Mouse (Mus musculus) MEL (cell line): Measurements from ENCODE around the gene Rbms3. TPM values are rescaled to one million over a fixed set of nuclear protein-coding genes. Genes with fewer than 3 reads are reported as not detected.

Experiments
- DNase-seq: peaks from one replicate; pipeline ENCODE4 v3.0.0; 2011; ENCODE audit warnings: low read depth, low spot score
- H3K27ac ChIP-seq: 2 replicates; pipeline ENCODE4 v1.5.1; 2012; ENCODE audit warnings: low read depth, mild to moderate bottlenecking, control low read depth, low read length, moderate library complexity; ENCODE audit not compliant: control insufficient read depth
- H3K27me3 ChIP-seq, 2 experiments: fragments of 150-350 bp in 1 of 2; sonication (generic) in 1 of 2; 2 replicates each; pipeline ENCODE4 v1.6.1; 2012; ENCODE audit warnings: low read length in 2 of 2, mild to moderate bottlenecking in 2 of 2, improper control_type of control experiment in 1 of 2, moderate library complexity in 1 of 2; ENCODE audit not compliant: insufficient read depth in 2 of 2, control insufficient read depth in 1 of 2
- H3K36me3 ChIP-seq, 2 experiments: 2 replicates each; pipeline ENCODE4 v1.6.1; 2012 to 2014; ENCODE audit warnings: low read length in 2 of 2, improper control_type of control experiment in 1 of 2, inconsistent platforms in 1 of 2, mild to moderate bottlenecking in 1 of 2; ENCODE audit not compliant: insufficient read depth in 2 of 2, control insufficient read depth in 1 of 2
- H3K4me1 ChIP-seq, 2 experiments: fragments of 150-350 bp in 1 of 2; sonication (generic) in 1 of 2; 2 replicates each; pipeline ENCODE4 v1.6.1; 2012; ENCODE audit warnings: low read length in 2 of 2, improper control_type of control experiment in 1 of 2, mild to moderate bottlenecking in 1 of 2; ENCODE audit not compliant: insufficient read depth in 2 of 2, control insufficient read depth in 1 of 2
- H3K4me3 ChIP-seq, 2 experiments: fragments of 150-350 bp in 1 of 2; sonication (generic) in 1 of 2; 2 replicates each; pipeline ENCODE4 v1.5.1; 2012; ENCODE audit warnings: low read depth in 2 of 2, low read length in 2 of 2, mild to moderate bottlenecking in 2 of 2, moderate library complexity in 2 of 2, control low read depth in 1 of 2, improper control_type of control experiment in 1 of 2; ENCODE audit not compliant: control insufficient read depth in 1 of 2, insufficient read depth in 1 of 2
- H3K79me2 ChIP-seq: 2 replicates; pipeline ENCODE4 v1.6.1; 2012; ENCODE audit warnings: mild to moderate bottlenecking, low read length, moderate library complexity; ENCODE audit not compliant: control insufficient read depth, poor library complexity, insufficient read depth
- H3K9ac ChIP-seq: 2 replicates; pipeline ENCODE4 v1.6.1; 2012; ENCODE audit warnings: low read depth, mild to moderate bottlenecking, control low read depth, low read length, moderate library complexity; ENCODE audit not compliant: control insufficient read depth, poor library complexity, severe bottlenecking
- H3K9me3 ChIP-seq: fragments of 150-350 bp; sonication (generic); replicated peaks from 2 replicates; pipeline ENCODE4 v1.6.1; 2012; ENCODE audit warnings: mild to moderate bottlenecking, low read length, improper control_type of control experiment, moderate library complexity; ENCODE audit not compliant: insufficient read depth
- BHLHE40 ChIP-seq: IDR thresholded peaks from 2 replicates; pipeline ENCODE4 v1.6.1; 2012; ENCODE audit warnings: low read depth, mild to moderate bottlenecking, inconsistent platforms, low read length, improper control_type of control experiment, borderline replicate concordance
- CHD2 ChIP-seq: IDR thresholded peaks from 2 replicates; pipeline ENCODE4 v1.6.1; 2011; ENCODE audit warnings: low read length, improper control_type of control experiment
- ELF1 ChIP-seq: IDR thresholded peaks from 2 replicates; pipeline ENCODE4 v1.6.1; 2014; ENCODE audit warnings: low read depth, mild to moderate bottlenecking, inconsistent platforms, low read length, improper control_type of control experiment, moderate library complexity
- EP300 ChIP-seq, 2 experiments: IDR thresholded peaks; 2 replicates each; pipeline ENCODE4 v1.6.1; 2011; ENCODE audit warnings: improper control_type of control experiment in 2 of 2, low read length in 2 of 2, low read depth in 1 of 2, mild to moderate bottlenecking in 1 of 2
- ETS1 ChIP-seq: IDR thresholded peaks from 2 replicates; pipeline ENCODE4 v1.6.1; 2012; ENCODE audit warnings: low read depth, mild to moderate bottlenecking, inconsistent platforms, low read length, improper control_type of control experiment, moderate library complexity
- GABPA ChIP-seq: IDR thresholded peaks from 2 replicates; pipeline ENCODE4 v1.6.1; 2012; ENCODE audit warnings: low read depth, mild to moderate bottlenecking, inconsistent platforms, low read length, improper control_type of control experiment, moderate library complexity
- GATA1 ChIP-seq: IDR thresholded peaks from 2 replicates; pipeline ENCODE4 v1.6.1; 2011; ENCODE audit warnings: low read depth, low read length, improper control_type of control experiment
- JUND ChIP-seq: IDR thresholded peaks from 2 replicates; pipeline ENCODE4 v1.6.1; 2011; ENCODE audit warnings: low read depth, mild to moderate bottlenecking, improper control_type of control experiment, low read length
- KAT2A ChIP-seq: conservative IDR thresholded peaks from 2 replicates; pipeline ENCODE4 v1.6.1; 2012; ENCODE audit warnings: low read depth, low read length, improper control_type of control experiment, inconsistent platforms
- MAX ChIP-seq: IDR thresholded peaks from 2 replicates; pipeline ENCODE4 v1.6.1; 2011; ENCODE audit warnings: low read length, improper control_type of control experiment
- MAZ ChIP-seq: IDR thresholded peaks from 2 replicates; pipeline ENCODE4 v1.6.1; 2012; ENCODE audit warnings: low read depth, mild to moderate bottlenecking, inconsistent platforms, low read length, improper control_type of control experiment
- MYB ChIP-seq: IDR thresholded peaks from 2 replicates; pipeline ENCODE4 v1.6.1; 2011; ENCODE audit warnings: mild to moderate bottlenecking, low read depth, low read length, improper control_type of control experiment
- NELFE ChIP-seq: IDR thresholded peaks from 2 replicates; pipeline ENCODE4 v1.6.1; 2011; ENCODE audit warnings: low read depth, low read length, improper control_type of control experiment
- NRF1 ChIP-seq: IDR thresholded peaks from 2 replicates; pipeline ENCODE4 v1.6.1; 2014; ENCODE audit warnings: low read depth, mild to moderate bottlenecking, inconsistent platforms, low read length, improper control_type of control experiment, moderate library complexity; ENCODE audit not compliant: poor library complexity, insufficient read depth, severe bottlenecking
- POLR2A ChIP-seq, 2 experiments: IDR thresholded peaks; 2 replicates each; pipeline ENCODE4 v1.6.1; 2011 to 2012; ENCODE audit warnings: low read length in 2 of 2, mild to moderate bottlenecking in 2 of 2, control low read depth in 1 of 2, improper control_type of control experiment in 1 of 2, low read depth in 1 of 2, moderate library complexity in 1 of 2; ENCODE audit not compliant: control insufficient read depth in 1 of 2, insufficient read depth in 1 of 2, poor library complexity in 1 of 2
- POLR2AphosphoS2 ChIP-seq: IDR thresholded peaks from 2 replicates; pipeline ENCODE4 v1.6.1; 2011; ENCODE audit warnings: low read length, improper control_type of control experiment
- POLR2AphosphoS5 ChIP-seq: IDR thresholded peaks from 2 replicates; pipeline ENCODE4 v1.6.1; 2012; ENCODE audit warnings: low read depth, borderline replicate concordance, mild to moderate bottlenecking, inconsistent platforms, low read length, moderate library complexity, mixed read lengths
- SMC3 ChIP-seq: IDR thresholded peaks from 2 replicates; pipeline ENCODE4 v1.6.1; 2011; ENCODE audit warnings: low read depth, low read length, improper control_type of control experiment
- TAL1 ChIP-seq: IDR thresholded peaks from 2 replicates; pipeline ENCODE4 v1.6.1; 2012; ENCODE audit warnings: mild to moderate bottlenecking, inconsistent platforms, low read length, moderate library complexity, mixed read lengths
- TCF12 ChIP-seq: IDR thresholded peaks from 2 replicates; pipeline ENCODE4 v1.6.1; 2014; ENCODE audit warnings: low read depth, mild to moderate bottlenecking, inconsistent platforms, low read length, improper control_type of control experiment, moderate library complexity
- UBTF ChIP-seq: IDR thresholded peaks from 2 replicates; pipeline ENCODE4 v1.6.1; 2012; ENCODE audit warnings: low read depth, mild to moderate bottlenecking, inconsistent platforms, low read length, improper control_type of control experiment, moderate library complexity, borderline replicate concordance; ENCODE audit not compliant: insufficient read depth
- USF1 ChIP-seq: IDR thresholded peaks from 2 replicates; pipeline ENCODE4 v1.6.1; 2014; ENCODE audit warnings: low read depth, mild to moderate bottlenecking, inconsistent platforms, low read length, improper control_type of control experiment, moderate library complexity
- ZC3H11A ChIP-seq: IDR thresholded peaks from 2 replicates; pipeline ENCODE4 v1.6.1; 2012; ENCODE audit warnings: low read depth, mild to moderate bottlenecking, inconsistent platforms, low read length, improper control_type of control experiment
- ZMIZ1 ChIP-seq: IDR thresholded peaks from 2 replicates; pipeline ENCODE4 v1.6.1; 2012; ENCODE audit warnings: low read depth, mild to moderate bottlenecking, inconsistent platforms, low read length, improper control_type of control experiment, moderate library complexity
- ZNF384 ChIP-seq: IDR thresholded peaks from 2 replicates; pipeline ENCODE4 v1.6.1; 2012; ENCODE audit warnings: low read depth, mild to moderate bottlenecking, inconsistent platforms, low read length, improper control_type of control experiment
- polyA plus RNA-seq, 2 experiments: library from polyadenylated mRNA; stranded (reverse) in 1 of 2; unstranded in 1 of 2; fragments of >175 nt in 1 of 2; fragments of >200 nt in 1 of 2; gene quantifications; 2 replicates each; pipeline versions ENCODE4 v1.2.1 to v1.2.4; 2012; ENCODE audit warnings: low replicate concordance in 2 of 2, low read depth in 1 of 2; ENCODE audit not compliant: insufficient read length in 2 of 2, insufficient read depth in 1 of 2, missing spikeins in 1 of 2
- total RNA-seq: library from RNA; depleted of rRNA; stranded (reverse); fragments of 300-350 nt; gene quantifications from 2 replicates; pipeline ENCODE4 v1.2.3, GENCODE M21; 2012

The Rbms3 gene
- total and polyA plus RNA-seq, 3 experiments = not detected

- Histone ChIP-seq H3K4me3 (no peak overlapping the region), H3K9me3 (no peaks in the 10 kb centered on the region), H3K27ac (no peak overlapping the region), H3K4me1 (no peaks in the 10 kb centered on the region), H3K79me2 (no peaks in the 10 kb centered on the region), H3K27me3 (no peaks in the 10 kb centered on the region; a peak in 1 of 4 replicates), H3K9ac (no peak overlapping the region), H3K36me3 (no peaks in the 10 kb centered on the region)
- no peak for TF ChIP-seq BHLHE40
- no peak for TF ChIP-seq POLR2A (IDR thresholded peaks at IDR 0.05; ENCODE audit: control insufficient read depth in 1 of 2, insufficient read depth in 1 of 2, low read depth in 1 of 2, low read length in 2 of 2, poor library complexity in 1 of 2)
- no peak for TF ChIP-seq EP300 (IDR thresholded peaks at IDR 0.05; ENCODE audit: low read depth in 1 of 2, low read length in 2 of 2)
- TF ChIP-seq SMC3 = no peak
- no peak for TF ChIP-seq POLR2AphosphoS5
- TF ChIP-seq MYB = no peak
- TF ChIP-seq TCF12 = no peak
- TF ChIP-seq ZC3H11A = no peak
- DNase-seq = no peak
Measured at GRCm38 (mm10) chr9:116911781-116912492, 717.8 kb downstream of the Rbms3 start.

- Histone ChIP-seq H3K9me3 (no peaks in the 10 kb centered on the region), H3K9ac (no peak overlapping the region)
- TF ChIP-seq ETS1 (no peak), POLR2AphosphoS2 (no peak), MAZ (no peak), SMC3 (no peak), GABPA (no peak), POLR2A (IDR thresholded peaks at IDR 0.05; ENCODE audit: control insufficient read depth in 1 of 2, insufficient read depth in 1 of 2, low read depth in 1 of 2, low read length in 2 of 2, poor library complexity in 1 of 2) (no peak), NELFE (no peak), USF1 (no peak), UBTF (no peak), ZNF384 (no peak), CHD2 (no peak), POLR2AphosphoS5 (no peak), TAL1 (no peak), GATA1 (no peak), ELF1 (no peak), JUND (no peak), MAX (no peak), NRF1 (no peak), KAT2A (no peak), ZMIZ1 (no peak)
Measured at GRCm38 (mm10) chr9:116909511-116909910, 720.2 kb downstream of the Rbms3 start.

More at GRCm38 (mm10) chr9:116909511-116909910, 720.2 kb downstream of the Rbms3 start:
- no peak overlapping the region for H3K4me3 ChIP-seq
- H3K27me3 ChIP-seq = no peaks in the 10 kb centered on the region; a peak in 1 of 4 replicates
- no peaks in the 10 kb centered on the region for H3K36me3 ChIP-seq
- no peaks in the 10 kb centered on the region for H3K79me2 ChIP-seq
- DNase-seq = no peak
- H3K27ac ChIP-seq = no peak overlapping the region
- H3K4me1 ChIP-seq = no peaks in the 10 kb centered on the region
